Mouse (Mus musculus): ENCODE data around the gene Sec24a.
A peak's percentile ranks its signal among the peaks of the same experiment; 100 is the strongest.
"Not testable (repeated sequence)": the region's sequence is repeated elsewhere in the genome, so short reads cannot be mapped to it uniquely, and the experiment has no call there.

Gene Sec24a

GRCm38 (mm10) chr11:51763213-51763907, at the start of gene Sec24a, which contains the start of gene Sar1b:
Gene Sec24a (minus strand): TSS chr11:51763634.
Gene Sar1b (plus strand): TSS chr11:51763687.
- DNase-seq (ENCODE audit: extremely low read depth, insufficient read length, low spot score): peak; percentile 89

DNA sequence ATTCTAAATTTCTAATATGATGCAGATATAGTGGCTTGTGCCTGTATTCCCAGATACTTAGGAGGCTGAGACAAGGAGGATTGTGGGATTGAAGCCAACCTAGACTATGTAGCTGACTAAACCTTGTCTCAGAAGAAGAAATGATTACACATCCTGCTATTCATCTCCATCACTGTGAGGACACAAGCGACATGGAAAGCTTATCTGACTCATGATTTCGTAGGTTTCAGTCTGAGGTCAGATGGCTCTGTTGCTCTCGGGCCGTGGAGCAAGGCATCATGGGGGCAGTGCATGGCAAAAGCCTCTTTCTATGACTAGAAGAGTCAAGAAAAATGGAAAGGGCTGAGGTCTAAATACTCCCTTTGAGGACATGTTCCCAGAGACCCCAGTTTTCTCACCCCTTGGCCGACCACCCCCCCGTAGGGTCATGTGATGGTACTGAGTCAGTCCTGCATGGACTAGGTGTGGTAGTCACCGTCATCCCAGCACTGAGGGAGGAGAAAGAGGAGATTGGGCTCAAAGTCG, 48.6 kb upstream of the Sec24a start:
- DNase-seq (ENCODE audit: extremely low read depth, insufficient read length, low spot score): no peak

DNA sequence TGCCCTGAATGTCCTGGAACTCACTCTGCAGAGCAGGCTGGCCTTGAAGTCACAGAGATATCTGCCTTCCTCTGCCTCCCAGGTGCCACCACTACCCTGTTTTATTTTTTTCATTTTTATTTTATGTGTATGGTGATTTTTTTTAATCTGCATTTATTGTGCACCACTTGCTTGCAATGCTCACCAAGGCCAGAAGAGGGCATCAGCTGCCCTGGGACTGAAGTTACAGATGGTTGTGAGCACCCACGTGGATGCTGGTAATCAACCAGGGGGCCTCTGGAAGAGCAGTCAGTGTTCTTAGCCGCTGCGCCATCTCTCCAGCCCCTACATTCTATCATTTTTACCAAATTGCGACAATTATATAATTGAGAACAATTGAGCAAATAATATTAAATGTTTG, 47.8 kb upstream of the Sec24a start:
- DNase-seq (ENCODE audit: extremely low read depth, insufficient read length, low spot score): no peak

DNA sequence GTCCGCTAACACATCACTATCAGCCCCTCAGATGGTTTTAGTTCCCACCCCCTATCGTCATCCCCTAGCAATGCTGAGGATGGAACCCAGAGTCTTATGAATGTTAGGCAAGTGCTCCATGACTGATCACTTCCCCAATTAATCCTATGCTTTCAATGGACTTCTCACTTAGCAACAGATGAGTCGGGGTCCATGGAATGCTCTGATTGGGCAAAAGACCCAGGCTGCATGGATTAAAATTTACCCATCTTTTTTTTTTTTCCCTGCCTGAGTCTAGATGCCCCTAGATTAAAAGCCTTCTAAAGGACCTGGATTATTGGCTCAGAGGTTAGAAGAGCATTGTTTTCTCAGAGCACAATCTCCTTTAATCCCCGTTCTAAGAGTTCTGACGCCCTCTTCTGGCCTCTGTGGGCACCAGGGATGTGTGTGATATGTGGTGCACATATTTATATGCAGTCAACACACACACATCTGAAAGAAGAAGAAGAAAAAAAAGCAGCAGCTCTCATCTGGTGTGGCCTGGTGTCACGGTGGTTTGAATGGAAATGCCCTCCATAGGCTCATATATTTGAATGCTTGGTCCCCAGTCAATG, 46.3 kb upstream of the Sec24a start:
- no peak for DNase-seq (ENCODE audit: extremely low read depth, insufficient read length, low spot score)

- DNase-seq (ENCODE audit: extremely low read depth, insufficient read length, low spot score): no peak
These were observed 43.9 kb upstream of the Sec24a start for GRCm38 (mm10) chr11:51807108-51807879.

- no peak for DNase-seq (ENCODE audit: extremely low read depth, insufficient read length, low spot score)
These were observed 42.0 kb upstream of the Sec24a start for GRCm38 (mm10) chr11:51805221-51805981.

DNA sequence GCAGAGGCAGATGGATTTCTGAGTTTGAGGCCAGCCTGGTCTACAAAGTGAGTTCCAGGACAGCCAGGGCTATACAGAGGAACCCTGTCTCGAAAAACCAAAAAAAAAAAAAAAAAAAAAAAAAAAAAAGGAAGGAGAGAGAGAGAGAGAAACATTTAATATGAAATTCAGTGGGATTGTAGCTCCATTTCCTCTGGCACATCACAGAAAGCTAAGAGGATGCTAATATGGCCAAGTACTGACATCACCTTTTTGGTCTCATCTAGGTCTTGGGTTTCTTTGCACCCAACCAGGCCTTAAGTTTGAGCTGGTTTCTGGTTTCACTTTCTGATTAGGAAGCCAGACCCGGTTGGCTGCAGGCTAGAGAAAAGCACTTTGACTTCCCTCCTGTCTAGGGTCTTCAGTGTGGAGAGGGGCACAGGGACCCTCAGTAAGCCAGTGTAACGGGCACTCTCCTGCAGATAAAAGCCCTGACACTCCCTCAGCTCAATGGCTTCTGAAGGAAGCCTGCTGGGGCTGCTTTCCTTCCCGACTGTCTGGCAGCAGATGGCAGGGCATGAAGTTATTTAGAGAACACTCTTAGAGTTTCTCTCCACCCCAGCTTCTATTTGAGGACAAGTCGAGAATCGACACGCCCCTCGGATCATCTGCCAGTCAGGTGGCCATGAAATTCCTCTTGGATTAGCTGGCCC, 37.3 kb upstream of the Sec24a start:
- DNase-seq (ENCODE audit: extremely low read depth, insufficient read length, low spot score): no peak

DNA sequence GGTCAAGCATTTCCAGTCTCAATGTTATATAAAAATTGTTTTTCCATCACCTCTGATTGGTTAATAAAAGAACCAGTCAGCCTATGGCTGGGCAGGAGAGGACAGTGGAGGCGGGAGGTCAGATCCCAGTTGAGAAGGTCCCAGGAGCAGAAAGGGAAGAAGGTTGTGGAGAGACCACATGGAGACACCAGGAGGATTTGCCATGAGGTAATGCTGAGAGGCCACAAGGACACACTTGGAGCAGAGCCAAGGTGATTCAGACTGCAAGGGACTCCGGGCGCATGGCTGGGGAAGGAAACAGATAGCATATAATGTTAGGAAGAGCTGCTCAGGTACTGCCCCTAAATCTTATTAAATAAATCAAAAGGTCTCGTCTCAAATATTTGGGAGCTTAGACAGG, 32.8 kb upstream of the Sec24a start:
- no peak for DNase-seq (ENCODE audit: extremely low read depth, insufficient read length, low spot score)

DNA sequence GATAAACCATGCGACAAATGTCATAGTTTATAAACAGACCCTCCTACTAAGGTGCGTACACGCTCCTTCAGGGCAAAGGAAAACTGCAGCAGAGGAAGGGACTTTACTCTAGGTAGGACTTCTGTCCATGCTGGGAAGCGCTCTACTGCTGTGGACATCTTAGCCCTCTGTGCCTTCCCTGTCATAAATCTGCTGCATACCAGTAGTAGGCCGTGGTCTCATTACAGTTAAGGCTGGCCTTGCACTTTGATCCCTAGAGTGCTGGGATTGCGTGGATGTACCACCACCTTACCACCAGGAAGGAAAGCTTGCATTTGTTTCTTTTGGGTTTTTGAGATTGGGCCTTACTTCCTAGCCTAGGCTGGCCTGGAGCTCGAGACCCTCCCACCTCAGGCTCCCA, 27.2 kb upstream of the Sec24a start:
- no peak for DNase-seq (ENCODE audit: extremely low read depth, insufficient read length, low spot score)

- not testable (repeated sequence) for DNase-seq (ENCODE audit: extremely low read depth, insufficient read length, low spot score)
These were observed 26.3 kb upstream of the Sec24a start for GRCm38 (mm10) chr11:51789735-51790134.

DNA sequence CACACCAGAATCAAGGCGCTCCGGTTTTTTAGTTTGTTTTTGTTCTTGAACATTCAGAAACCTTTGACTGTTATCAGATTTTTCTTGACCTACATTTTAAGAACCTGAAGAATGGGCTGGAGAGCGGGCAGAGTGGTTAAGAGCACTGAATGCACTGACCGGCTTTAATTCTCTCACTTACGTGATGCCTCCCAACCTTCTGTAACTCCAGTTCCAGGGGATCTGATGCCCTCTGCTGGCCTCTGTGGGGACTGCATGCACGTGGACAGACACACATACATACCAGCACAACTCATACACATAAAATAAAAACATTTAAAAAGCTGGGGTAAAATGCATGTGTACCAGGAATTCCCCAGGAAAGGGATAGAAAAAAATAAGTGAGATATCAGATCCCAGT, 22.5 kb upstream of the Sec24a start:
- DNase-seq (ENCODE audit: extremely low read depth, insufficient read length, low spot score): peak; percentile 31

DNA sequence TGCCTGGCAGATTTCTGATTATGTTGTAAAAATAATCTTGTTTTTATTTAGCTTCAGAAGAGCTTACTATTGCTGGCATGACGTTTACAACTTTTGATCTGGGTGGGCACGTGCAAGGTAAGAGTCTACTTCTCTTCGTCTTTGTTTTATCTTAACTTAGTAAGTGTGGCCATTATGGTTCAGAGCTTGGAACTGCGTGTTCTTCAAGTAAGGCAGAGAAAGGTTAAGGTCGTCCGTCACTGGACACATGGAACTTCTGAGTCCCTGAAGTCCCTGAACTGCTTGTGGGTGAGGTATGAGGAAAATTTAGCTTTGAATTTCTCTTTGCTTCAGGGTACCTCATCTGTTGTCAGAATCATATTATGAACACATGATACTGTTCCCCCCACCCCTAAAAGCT, 19.3 kb upstream of the Sec24a start:
- no peak for DNase-seq (ENCODE audit: extremely low read depth, insufficient read length, low spot score)

- no peak for DNase-seq (ENCODE audit: extremely low read depth, insufficient read length, low spot score)
These were observed 17.4 kb upstream of the Sec24a start for GRCm38 (mm10) chr11:51780773-51781267.

DNA sequence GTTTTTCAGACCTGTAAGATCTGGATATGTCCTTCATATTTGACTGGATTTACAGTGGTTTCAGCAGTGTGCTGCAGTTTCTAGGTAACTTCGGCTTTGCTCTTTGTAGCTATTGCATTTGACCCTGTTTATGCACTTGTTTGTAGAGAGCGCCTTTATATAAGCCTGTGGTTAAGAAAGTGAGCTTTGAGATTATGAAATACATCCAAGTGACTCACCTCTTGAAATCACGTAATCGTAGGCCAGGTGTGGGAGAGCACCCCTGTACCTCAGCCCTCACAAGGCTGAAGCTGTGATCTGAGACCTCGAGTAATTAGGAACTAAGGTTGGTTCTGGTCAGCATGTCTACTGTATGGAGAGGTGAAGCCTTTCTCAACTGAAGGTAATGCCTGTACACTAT, 14.0 kb upstream of the Sec24a start:
- no peak for DNase-seq (ENCODE audit: extremely low read depth, insufficient read length, low spot score)

GRCm38 (mm10) chr11:51775507-51775906, 12.1 kb upstream of the Sec24a start:
- DNase-seq (ENCODE audit: extremely low read depth, insufficient read length, low spot score): no peak

DNA sequence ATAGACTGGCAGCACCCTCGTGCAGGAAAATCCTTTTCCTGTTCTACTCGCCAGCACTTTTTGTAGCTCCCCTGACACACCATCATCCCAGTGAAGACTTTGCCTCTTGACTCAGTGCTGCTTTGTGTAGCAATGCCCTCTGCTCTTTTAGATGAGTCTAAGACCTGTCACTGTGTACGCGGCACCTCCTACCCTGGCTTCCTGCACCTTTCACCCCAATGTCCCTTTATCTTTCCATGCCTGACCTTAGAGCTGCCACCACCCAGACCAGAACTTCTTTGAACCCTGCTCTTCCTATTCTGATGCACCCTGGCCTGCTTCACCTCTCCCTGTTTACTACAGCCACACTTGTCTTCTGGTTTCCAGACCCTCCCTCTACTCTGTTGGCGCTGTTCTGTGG, 4.9 kb upstream of the Sec24a start:
- no peak for DNase-seq (ENCODE audit: extremely low read depth, insufficient read length, low spot score)

DNA sequence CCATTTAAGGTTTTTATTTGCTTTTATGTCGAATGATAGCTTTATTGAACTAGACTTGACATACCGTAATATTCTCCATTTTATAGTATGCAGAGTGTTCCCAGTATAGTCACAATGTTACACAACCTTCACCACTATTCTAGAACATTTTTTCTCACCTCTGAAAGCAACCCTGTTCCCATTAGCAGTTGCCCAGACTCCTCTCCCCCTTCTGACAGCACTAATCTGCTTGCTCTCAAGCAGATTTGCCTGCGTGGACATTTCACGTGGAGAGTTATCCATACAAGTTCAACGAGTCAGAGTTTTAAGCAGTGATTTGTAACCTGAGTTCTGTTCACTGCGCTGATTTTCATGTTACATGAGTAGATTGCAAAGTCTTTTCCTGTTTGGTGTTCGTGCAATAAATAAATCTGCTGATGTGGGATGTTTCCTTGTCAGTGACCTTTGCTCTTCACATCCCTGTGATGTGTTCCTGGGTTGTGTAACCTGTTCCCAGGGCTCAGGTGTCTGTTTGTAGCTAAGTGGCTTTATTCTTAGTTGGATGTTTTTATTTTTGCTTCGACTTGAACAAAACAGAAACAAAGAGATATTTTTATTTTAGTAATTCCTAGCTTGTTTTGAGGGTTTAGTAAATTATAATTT, 4.3 kb upstream of the Sec24a start:
- no peak for DNase-seq (ENCODE audit: extremely low read depth, insufficient read length, low spot score)

DNA sequence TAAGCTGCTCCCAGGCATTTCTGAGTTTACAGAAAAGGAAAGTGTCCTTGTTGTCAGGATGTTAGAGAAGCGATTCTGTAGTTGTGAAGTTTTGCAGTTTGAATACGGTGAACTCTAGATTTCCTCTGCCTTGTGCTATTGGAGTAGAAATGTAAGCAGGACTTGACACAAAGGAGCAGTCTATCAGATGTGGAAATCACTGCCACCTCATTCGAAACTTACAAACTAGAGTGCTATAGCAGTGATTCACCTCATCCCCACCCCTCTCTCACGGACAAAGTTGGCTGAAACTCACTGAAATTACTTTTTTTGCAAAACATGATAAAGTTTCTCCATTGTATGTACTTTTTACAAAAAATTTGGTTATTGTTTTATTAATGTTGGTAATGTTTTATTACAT, 1.4 kb upstream of the Sec24a start:
- no peak for DNase-seq (ENCODE audit: extremely low read depth, insufficient read length, low spot score)

DNA sequence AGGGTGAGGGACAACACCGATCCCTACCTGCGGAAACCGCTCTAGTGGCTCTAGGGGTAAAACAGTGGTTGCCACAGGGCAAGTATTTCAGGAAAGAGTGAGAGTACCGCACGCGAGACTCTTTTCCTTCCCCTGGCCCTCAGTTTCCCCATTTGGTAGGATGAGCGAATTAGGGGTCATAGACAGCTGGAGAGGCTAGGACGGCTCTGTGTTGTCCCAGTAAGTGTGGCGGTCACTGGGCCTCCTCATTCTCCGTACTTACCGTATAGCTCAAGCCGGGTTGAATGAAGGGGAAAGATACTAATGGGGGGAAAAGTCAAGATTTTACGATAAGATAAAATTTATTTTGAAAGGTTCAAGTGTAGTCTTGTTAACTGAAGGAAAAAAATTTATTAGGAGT, 521 bp upstream of the Sec24a start:
- DNase-seq (ENCODE audit: extremely low read depth, insufficient read length, low spot score): no peak

GRCm38 (mm10) chr11:51761241-51761640, 2.2 kb downstream of the Sec24a start:
- no peak for DNase-seq (ENCODE audit: extremely low read depth, insufficient read length, low spot score)

Measured in 3134 (cell line).